Mouse (Mus musculus): ENCODE results near the gene Mast3.

Mast3 gene

GRCm38 (mm10) chr8:70806541-70806940 lies 1.7 kb upstream of the Mast3 start:
- DNase-seq (ENCODE audit: extremely low read depth, low read depth, low spot score), result no peak

- no peak for DNase-seq (ENCODE audit: extremely low read depth, low read depth, low spot score)
Observed at GRCm38 (mm10) chr8:70803761-70804480, 933 bp downstream of the Mast3 start.

GRCm38 (mm10) chr8:70802786-70803510 lies 1.9 kb downstream of the Mast3 start:
- DNase-seq (ENCODE audit: extremely low read depth, low read depth, low spot score), result no peak

GRCm38 (mm10) chr8:70801830-70802229 lies 3.0 kb downstream of the Mast3 start:
- no peak for DNase-seq (ENCODE audit: extremely low read depth, low read depth, low spot score)

- DNase-seq (ENCODE audit: extremely low read depth, low read depth, low spot score), result no peak
Observed at GRCm38 (mm10) chr8:70801156-70801555, 3.7 kb downstream of the Mast3 start.

- no peak for DNase-seq (ENCODE audit: extremely low read depth, low read depth, low spot score)
Observed at GRCm38 (mm10) chr8:70800648-70801047, 4.2 kb downstream of the Mast3 start.

GRCm38 (mm10) chr8:70798281-70798680 lies 6.6 kb downstream of the Mast3 start:
- DNase-seq (ENCODE audit: extremely low read depth, low read depth, low spot score), result no peak

- DNase-seq (ENCODE audit: extremely low read depth, low read depth, low spot score), result peak; percentile 97
Observed at GRCm38 (mm10) chr8:70797081-70798070, 7.5 kb downstream of the Mast3 start.

- DNase-seq (ENCODE audit: extremely low read depth, low read depth, low spot score), result no peak
Observed at GRCm38 (mm10) chr8:70796403-70797080, 8.3 kb downstream of the Mast3 start.

- no peak for DNase-seq (ENCODE audit: extremely low read depth, low read depth, low spot score)
Observed at GRCm38 (mm10) chr8:70795370-70795769, 9.5 kb downstream of the Mast3 start.

GRCm38 (mm10) chr8:70794215-70794614 lies 10.6 kb downstream of the Mast3 start:
- DNase-seq (ENCODE audit: extremely low read depth, low read depth, low spot score), result no peak

GRCm38 (mm10) chr8:70792700-70793099 lies 12.2 kb downstream of the Mast3 start:
- no peak for DNase-seq (ENCODE audit: extremely low read depth, low read depth, low spot score)

GRCm38 (mm10) chr8:70791975-70792691 lies 12.7 kb downstream of the Mast3 start:
- DNase-seq (ENCODE audit: extremely low read depth, low read depth, low spot score), result no peak

- DNase-seq (ENCODE audit: extremely low read depth, low read depth, low spot score), result no peak
Observed at GRCm38 (mm10) chr8:70791294-70791701, 13.6 kb downstream of the Mast3 start.

- no peak for DNase-seq (ENCODE audit: extremely low read depth, low read depth, low spot score)
Observed at GRCm38 (mm10) chr8:70790846-70791245, 14.0 kb downstream of the Mast3 start.

- DNase-seq (ENCODE audit: extremely low read depth, low read depth, low spot score), result no peak
Observed at GRCm38 (mm10) chr8:70789046-70789445, 15.8 kb downstream of the Mast3 start.

GRCm38 (mm10) chr8:70787941-70788667 lies 16.8 kb downstream of the Mast3 start:
- no peak for DNase-seq (ENCODE audit: extremely low read depth, low read depth, low spot score)

- DNase-seq (ENCODE audit: extremely low read depth, low read depth, low spot score), result no peak
Observed at GRCm38 (mm10) chr8:70787051-70787445, 17.8 kb downstream of the Mast3 start.

GRCm38 (mm10) chr8:70786291-70787050 lies 18.4 kb downstream of the Mast3 start:
- no peak for DNase-seq (ENCODE audit: extremely low read depth, low read depth, low spot score)

Measured in fat pad, adult 2 months (tissue).